Mouse (Mus musculus) ovary, adult 18-20 months (tissue): ENCODE data around the gene Rps18.

Experiments used
- DNase-seq: peaks from one replicate; pipeline ENCODE4 v3.0.0; 2022; ENCODE audit warnings: low spot score, mixed read lengths

The Rps18 gene

GRCm38 (mm10) chr17:33943454-33943853 lies 12.3 kb downstream of the Rps18 start:
- DNase-seq, result no peak

GRCm38 (mm10) chr17:33941381-33941780 lies 14.4 kb downstream of the Rps18 start:
- DNase-seq, result no peak

GRCm38 (mm10) chr17:33940981-33941380 lies 14.8 kb downstream of the Rps18 start:
- DNase-seq, result no peak

GRCm38 (mm10) chr17:33940206-33940805 lies 15.5 kb downstream of the Rps18 start, which contains the start of the genes Pfdn6 and Wdr46:
Pfdn6 (minus strand) TSS chr17:33940343.
Wdr46 (plus strand) TSS chr17:33940660.
- peak; percentile 71 for DNase-seq

DNA sequence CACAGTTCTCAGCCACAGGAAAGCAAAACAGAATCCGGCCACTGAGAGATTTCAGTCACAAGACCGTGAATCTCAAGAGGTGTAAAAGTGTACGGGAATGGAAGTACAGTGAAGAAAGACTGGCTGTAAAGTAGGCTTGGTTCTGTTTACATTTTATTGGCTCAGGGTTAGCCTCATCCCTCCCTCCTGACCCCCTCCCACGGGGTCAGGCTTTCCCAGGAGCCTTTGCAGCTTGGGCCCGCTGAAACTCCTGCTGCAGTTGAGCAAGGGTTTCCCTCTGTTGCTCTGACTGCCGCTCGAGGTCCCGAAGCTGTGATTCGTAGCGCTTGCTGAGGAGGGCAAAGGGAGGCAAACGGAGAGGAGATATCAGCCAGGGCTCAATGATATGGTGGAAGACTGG lies 17.0 kb downstream of the Rps18 start:
- no peak for DNase-seq

DNA sequence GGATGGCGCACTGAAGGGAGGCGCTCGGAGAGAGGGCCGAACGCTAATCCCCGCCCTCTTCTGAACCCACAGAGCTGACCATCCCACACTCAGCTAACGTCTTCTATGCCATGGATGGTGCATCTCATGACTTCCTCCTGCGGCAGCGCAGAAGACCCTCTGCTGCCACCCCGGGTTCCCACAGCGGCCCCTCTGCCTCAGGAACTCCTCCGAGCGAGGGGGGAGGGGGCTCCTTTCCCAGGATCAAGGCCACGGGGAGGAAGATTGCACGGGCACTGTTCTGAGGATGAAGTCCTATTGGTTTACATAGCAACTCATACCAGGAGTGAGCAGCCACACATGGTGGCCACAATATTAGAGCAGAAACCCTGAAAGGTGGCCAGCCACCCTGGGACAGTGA lies 18.8 kb downstream of the Rps18 start:
- no peak for DNase-seq

GRCm38 (mm10) chr17:33935422-33936055 lies 20.3 kb downstream of the Rps18 start:
- DNase-seq, result no peak

DNA sequence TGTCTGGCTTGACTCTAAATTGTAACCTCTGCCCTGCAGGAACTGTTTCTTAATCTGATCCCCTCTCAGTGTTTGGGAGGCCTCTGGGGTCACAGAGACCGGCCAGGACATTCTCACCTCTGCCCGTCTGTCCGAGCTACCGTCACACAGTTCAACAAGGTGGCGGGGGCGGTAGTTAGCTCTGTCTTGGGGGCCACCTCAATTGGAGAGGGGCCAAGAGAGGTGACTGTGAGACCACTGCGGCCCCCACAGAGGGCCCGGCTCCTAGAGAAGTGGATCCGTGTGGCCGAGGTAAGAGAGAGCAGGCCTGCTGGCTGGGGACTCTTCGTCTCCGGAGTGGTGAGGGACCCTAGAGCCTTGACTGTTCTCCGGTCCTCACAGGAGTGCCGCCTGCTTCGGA lies 22.8 kb downstream of the Rps18 start:
- DNase-seq, result no peak

DNA sequence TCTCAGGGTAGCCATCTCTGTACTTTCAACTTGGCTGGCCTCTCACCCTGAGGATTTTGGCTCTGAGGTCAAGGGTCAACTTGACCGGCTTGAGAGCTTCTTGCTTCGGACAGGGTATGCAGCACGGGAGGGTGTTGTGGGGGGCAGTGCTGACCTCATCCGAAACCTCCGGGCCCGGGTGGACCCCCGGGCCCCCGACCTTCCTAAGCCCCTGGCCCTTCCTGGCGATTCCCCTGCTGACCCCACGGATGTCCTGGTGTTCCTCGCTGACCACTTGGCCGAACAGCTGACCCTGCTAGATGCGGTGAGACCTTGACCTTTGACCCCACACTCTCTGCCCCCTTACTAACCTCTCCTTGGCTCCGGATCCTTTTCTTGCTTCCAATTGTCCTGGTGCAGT lies 23.4 kb downstream of the Rps18 start:
- no peak for DNase-seq

DNA sequence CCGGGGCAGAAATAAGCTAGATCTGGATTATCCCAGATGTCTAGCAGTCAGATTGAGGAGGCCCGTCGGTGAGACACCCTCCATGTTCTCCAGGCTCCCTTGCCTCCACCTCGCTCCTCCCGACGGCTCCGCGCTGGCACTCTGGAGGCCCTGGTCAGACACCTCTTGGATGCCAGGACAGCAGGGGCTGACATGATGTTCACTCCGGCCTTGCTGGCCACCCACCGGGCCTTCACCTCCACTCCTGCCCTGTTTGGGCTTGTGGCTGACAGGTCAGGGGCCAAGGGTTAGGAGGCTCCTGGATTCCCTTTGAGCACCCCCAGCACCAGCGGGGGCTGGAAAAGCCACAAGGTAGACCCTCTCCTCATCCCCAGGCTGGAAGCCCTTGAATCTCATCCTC lies 23.9 kb downstream of the Rps18 start:
- no peak for DNase-seq

- peak; percentile 18 for DNase-seq
Measured at GRCm38 (mm10) chr17:33931159-33931866, 24.5 kb downstream of the Rps18 start.

DNA sequence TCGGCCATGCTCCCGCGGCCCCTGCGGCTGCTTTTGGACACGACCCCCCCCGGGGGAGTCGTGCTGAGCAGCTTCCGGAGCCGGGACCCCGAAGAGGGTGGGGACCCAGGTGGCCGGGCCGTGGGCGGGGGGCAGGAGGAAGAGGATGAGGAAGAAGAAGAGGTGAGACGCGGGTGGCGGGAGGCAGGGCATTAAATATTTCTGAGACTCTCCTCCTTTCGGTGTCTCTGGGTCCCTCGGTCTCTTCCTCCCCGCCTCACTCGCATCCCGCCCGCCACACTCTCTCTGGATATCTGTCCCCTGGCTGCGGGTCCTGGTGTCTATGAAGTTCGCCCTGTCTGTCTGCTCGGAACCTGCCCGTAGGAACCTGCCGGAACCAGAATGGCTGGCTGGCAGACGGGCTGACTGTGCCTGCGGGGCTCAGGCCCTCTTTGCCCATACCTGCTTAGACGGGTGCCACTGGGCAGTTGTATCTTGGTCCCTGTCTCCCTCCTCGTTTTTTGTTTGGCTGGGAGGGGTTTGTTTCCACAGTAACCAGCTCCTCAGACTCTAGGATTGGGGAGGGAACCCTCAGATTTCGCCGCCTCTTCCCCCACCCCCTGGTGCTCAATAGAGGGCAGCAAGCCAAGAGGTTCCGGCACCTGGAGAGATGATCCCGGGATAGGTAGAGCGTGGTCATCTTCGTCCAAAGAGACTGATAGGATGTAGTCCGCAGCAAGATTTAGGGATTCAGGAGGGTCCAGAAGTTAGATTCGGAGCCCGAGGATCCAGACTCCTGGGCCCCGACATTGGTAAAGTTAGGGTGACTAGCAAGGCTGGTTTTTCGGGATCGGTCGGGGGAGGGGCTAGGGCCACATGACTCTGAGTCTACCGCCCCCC lies 25.3 kb downstream of the Rps18 start:
- DNase-seq, result peak; percentile 48

DNA sequence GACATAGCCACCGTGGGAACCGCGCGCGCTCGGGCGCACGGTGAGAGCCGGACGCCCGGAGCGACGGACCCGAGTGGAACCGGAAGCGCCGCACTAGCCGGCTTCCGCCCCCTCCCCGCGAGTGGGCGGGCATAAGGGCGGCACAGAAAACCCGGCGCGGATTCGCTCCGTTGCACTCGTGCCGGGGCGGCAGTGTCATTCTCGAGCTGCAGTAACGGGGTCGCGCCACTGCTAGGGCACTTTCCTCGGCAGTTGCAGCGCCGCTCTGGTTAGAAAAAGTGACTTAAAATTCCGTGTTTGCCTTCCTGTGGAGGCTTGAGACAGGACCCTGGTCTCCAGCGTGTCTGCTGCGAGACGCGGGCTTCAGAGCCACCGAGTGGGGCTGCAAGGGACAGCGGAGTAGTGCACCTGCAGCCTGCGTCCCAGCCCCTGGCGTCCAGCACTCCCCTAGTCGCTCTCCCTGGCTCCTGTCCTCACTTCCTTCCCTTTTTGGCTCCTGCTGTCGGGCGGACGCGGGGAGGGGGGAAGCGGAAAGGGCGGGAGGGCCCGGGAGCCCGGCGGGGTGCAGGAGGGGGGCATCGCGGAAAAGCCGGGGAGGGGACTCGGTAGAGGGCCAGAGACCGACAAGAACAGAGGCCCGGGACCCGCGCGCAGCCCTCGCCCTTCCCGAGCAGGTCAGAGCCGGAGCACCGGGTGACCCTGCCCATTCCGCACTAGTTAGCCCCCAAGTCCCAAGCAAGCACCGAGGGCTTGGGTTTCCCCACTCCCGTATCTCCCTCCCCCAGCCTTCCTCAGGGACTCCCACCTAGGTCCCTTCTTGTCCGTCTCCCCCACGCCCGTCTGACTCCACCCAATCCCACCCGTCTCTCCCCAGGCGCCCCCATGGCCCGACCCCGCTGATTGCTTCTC lies 26.2 kb downstream of the Rps18 start, which contains the start of gene Rgl2:
Gene Rgl2, plus strand, starts transcription at position 173 of the 909 bp plus-strand sequence.
- DNase-seq, result peak; percentile 83

DNA sequence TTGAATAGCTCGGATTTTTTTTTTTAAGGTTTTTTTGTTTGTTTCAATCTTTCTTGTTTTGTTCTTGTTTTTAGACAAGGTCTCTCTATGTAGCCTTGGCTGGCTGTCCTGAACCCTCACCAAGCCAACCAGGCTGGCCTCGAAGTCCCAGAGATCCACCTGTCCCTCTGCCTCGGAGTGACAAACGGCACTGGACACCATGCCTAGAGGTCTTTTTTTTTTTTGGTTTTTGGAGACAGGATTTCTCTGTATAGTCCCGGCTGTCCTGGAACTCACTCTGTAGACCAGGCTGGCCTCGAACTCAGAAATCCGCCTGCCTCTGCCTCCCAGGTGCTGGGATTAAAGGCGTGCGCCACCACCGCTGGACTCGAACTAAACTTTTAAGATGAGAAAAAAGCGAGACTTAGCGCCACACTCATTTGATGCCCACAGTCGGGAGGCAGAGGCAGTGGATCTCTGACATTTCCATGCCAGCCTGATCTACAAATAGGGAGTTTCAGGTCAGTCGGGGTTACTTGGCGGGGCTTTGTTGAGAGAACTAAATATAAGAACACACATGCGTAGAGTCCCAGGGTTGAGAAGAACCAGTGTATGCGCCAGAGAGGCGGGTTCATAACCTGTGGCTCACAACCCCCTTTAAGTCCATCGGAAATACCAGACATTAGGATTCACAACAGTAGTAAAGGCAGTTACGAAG lies 27.4 kb downstream of the Rps18 start:
- DNase-seq, result no peak

DNA sequence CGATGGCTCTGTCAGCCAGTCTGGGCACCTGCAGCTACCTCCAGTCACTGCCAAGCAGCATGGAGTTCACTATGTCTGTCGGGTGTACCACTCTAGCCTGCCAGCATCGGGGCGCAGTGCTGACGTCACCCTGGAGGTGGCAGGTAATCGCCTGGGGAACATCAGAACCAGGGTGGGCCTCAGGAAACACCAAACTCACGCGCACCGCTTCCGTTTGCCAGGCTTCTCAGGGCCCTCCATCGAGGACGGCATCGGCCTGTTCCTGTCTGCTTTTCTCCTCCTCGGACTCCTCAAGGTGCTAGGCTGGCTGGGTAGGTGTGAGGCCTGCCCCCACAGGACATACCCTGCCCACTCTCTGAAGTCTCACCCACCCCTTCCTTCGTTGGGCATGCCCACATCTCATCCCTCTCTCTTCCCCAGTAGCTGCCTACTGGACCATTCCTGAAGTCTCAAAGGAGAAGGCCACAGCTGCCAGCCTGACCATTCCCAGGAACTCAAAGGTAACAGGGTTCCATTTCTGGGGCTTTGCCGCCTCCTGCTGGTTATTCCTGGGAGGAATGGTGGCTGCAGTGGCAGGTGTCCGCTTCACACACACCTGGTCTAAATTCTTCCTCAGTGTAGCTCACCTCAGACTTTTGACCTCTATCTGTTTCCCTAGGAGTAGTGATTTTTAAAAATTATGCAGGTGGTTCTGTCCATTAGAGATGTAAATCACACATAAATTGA lies 29.4 kb downstream of the Rps18 start:
- no peak for DNase-seq

DNA sequence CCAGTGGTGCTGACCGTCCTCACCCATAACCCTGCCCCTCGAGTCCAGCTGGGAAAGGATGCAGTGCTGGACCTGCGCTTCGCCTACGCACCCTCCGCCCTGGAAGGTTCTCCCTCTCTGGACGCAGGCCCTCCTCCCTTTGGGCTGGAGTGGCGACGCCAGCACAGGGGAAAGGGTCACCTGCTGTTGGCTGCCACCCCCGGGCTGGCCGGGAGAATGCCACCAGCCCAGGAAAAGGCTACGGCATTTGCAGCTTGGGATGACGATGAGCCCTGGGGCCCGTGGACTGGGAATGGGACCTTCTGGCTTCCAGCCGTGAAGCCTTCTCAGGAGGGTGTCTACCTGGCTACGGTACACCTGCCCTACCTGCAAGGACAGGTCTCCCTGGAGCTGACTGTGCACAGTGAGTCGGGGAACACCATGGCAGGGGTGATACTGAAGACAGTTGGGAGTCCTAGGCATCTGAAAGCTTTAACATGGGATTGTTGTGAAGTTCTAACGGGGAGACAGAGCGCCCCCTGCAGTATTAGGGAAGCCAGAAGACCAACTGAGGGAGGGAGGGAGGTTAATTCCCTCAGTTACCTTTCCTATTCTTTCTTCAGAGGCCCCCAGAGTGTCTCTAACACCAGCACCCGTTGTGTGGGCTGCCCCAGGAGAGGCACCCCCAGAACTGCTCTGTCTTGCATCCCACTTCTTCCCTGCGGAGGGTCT lies 30.2 kb downstream of the Rps18 start:
- no peak for DNase-seq

DNA sequence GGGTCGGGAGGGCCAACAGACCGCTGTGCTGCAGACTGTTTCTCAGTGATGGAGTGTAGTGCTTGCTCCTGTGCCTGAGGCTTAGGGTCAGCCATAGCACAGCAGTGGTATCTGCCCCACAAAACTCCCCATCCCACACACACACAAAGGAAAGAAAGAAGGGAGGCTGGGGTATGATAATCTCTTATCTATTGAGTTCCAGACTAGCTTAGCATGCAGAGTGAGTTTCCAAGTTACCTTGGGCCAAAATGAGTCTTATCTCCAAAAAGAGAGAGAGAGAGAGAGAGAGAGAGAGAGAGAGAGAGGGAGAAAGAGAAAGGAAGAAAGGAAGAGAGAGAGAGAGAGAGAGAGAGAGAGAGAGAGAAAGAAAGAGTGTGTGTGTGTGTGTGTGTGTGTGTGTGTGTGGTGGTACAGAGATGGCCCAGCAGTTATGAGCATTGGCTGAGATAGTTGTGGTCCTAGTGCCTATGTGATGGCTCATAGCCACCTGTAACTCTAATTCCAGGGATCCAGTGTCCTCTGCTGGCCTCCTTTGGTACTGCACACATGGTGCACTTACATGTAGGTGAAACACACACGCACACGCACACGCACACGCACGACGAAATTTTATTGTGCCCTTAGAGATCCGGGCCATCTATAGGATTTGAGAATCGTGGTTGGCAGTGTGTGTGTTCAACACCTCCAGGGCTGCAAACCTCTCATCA lies 31.1 kb downstream of the Rps18 start:
- DNase-seq, result no peak

- DNase-seq, result no peak
Measured at GRCm38 (mm10) chr17:33921361-33921760, 34.4 kb downstream of the Rps18 start.
